Comparison of ENCODE assay signal across 22 mouse cellular contexts in the genomic region with DNA sequence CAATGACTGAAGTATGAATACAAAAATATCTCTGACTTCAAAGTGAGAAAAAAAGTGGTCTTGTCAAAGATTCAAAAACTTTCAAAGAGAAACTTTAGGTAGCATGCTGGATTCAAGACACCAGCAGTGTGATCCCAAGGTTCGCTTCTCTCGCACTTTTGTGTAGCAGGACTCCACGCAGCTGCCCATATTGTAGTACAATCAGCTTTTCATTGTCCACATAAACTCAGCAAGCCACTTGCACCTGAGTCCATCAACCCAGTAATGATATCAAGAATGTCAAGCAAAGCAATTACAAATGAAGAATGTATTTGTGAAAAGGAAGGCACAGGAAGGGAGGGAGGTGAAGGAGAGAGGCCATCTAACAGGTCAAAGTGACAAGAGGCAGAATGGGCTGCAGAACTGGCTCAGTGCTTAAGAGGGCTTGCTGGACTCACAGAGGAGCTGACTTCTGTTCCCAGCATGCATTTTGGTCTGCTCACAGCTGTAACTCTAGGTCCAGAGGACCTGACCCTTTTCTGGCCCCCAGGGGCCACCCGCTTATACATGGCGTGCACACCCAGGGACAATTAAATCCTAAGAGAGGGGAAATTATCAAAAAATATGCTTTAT. TPM values are rescaled to one million over a fixed set of nuclear protein-coding genes. Genes with fewer than 3 reads are reported as not detected.
DNase-seq lines count a peak whose midpoint lies in the region; ATAC-seq lines count a peak whose summit lies in the region.
"Had no signal": no experiment of that assay in that cellular context is flagged by ENCODE, and none has a peak within 500 bp of the region (broad histone marks: within the 10 kb centered on the region; RNA-seq: fewer than 3 reads in every experiment).

No protein-coding gene starts in this region.

- H3K4me1 ChIP-seq in hindbrain, embryonic 12.5 days: 0 out of 2 replicates have a peak, but pooled peaks cover 2% of the 10 kb centered on the region
- H3K4me1 ChIP-seq in hindbrain, embryonic 10.5 days (replicated peaks): no peaks in the 10 kb centered on the region
- no peaks in the 10 kb centered on the region for H3K4me1 ChIP-seq in neural tube, embryonic 12.5 days
- H3K4me1 ChIP-seq: embryonic facial prominence, embryonic 13.5 days; embryonic facial prominence, embryonic 15.5 days; forebrain, embryonic 10.5 days; forebrain, embryonic 12.5 days had no signal

- H3K9ac ChIP-seq in hindbrain, embryonic 12.5 days: no peak overlapping the region
- H3K9ac ChIP-seq in neural tube, embryonic 12.5 days: no peak overlapping the region
- H3K9ac ChIP-seq: embryonic facial prominence, embryonic 13.5 days; embryonic facial prominence, embryonic 15.5 days; forebrain, embryonic 12.5 days had no signal

- no peak overlapping the region for H3K27ac ChIP-seq in hindbrain, embryonic 12.5 days
- no peak overlapping the region for H3K27ac ChIP-seq in hindbrain, embryonic 10.5 days
- no peak overlapping the region for H3K27ac ChIP-seq in neural tube, embryonic 12.5 days
- H3K27ac ChIP-seq: embryonic facial prominence, embryonic 13.5 days; embryonic facial prominence, embryonic 15.5 days; forebrain, embryonic 10.5 days; forebrain, embryonic 12.5 days had no signal

- no peaks in the 10 kb centered on the region for H3K9me3 ChIP-seq in hindbrain, embryonic 12.5 days (replicated peaks)
- no peaks in the 10 kb centered on the region for H3K9me3 ChIP-seq in hindbrain, embryonic 10.5 days
- H3K9me3 ChIP-seq in neural tube, embryonic 12.5 days: no peaks in the 10 kb centered on the region
- H3K9me3 ChIP-seq: embryonic facial prominence, embryonic 13.5 days; embryonic facial prominence, embryonic 15.5 days; forebrain, embryonic 10.5 days; forebrain, embryonic 12.5 days had no signal

- no peak overlapping the region for H3K4me2 ChIP-seq in hindbrain, embryonic 12.5 days (replicated peaks)
- H3K4me2 ChIP-seq in neural tube, embryonic 12.5 days (replicated peaks): no peak overlapping the region
- H3K4me2 ChIP-seq: embryonic facial prominence, embryonic 13.5 days; embryonic facial prominence, embryonic 15.5 days; forebrain, embryonic 12.5 days had no signal

- no peaks in the 10 kb centered on the region for H3K36me3 ChIP-seq in hindbrain, embryonic 12.5 days
- no peaks in the 10 kb centered on the region for H3K36me3 ChIP-seq in hindbrain, embryonic 10.5 days
- H3K36me3 ChIP-seq in neural tube, embryonic 12.5 days: no peaks in the 10 kb centered on the region
- H3K36me3 ChIP-seq: embryonic facial prominence, embryonic 13.5 days; embryonic facial prominence, embryonic 15.5 days; forebrain, embryonic 10.5 days; forebrain, embryonic 12.5 days had no signal

- ATAC-seq in hindbrain, embryonic 12.5 days (ENCODE audit: low FRiP score): peak; percentile 61
- peak; percentile 29; the same call in 1 of the 2 replicates for ATAC-seq in neural tube, embryonic 12.5 days (ENCODE audit: low FRiP score, low read depth)
- ATAC-seq: forebrain, embryonic 14.5 days; forebrain, embryonic 16.5 days had no signal

- H3K27me3 ChIP-seq in hindbrain, embryonic 12.5 days: no peaks in the 10 kb centered on the region
- H3K27me3 ChIP-seq in hindbrain, embryonic 10.5 days (ENCODE audit: insufficient read depth, poor library complexity, severe bottlenecking): no peaks in the 10 kb centered on the region
- H3K27me3 ChIP-seq in neural tube, embryonic 12.5 days (replicated peaks): no peaks in the 10 kb centered on the region
- H3K27me3 ChIP-seq: embryonic facial prominence, embryonic 13.5 days; embryonic facial prominence, embryonic 15.5 days; forebrain, embryonic 12.5 days had no signal

- no peak for DNase-seq in hindbrain, embryonic 10.5 days (ENCODE audit: low spot score)
- no peak for DNase-seq in neural tube, embryonic 10.5 days (ENCODE audit: extremely low spot score, low spot score)
- DNase-seq in spleen, postnatal 14 days (ENCODE audit: low spot score in 2 of 2): no peak
- DNase-seq: adrenal gland, adult 2 months; adrenal gland, postnatal 10 days; adrenal gland, postnatal 25 days; cerebellum, adult 11 months; cerebellum, adult 18-20 months; cerebellum, adult 8-10 months; cerebellum, adult 9-11 months; cerebellum, postnatal 14 days; cerebellum, postnatal 36 days; embryo, embryonic 11 days had no signal

- 78% methylated on average over 5 of the region's 5 CpGs for WGBS in hindbrain, embryonic 12.5 days
- WGBS in hindbrain, embryonic 10.5 days: 85% methylated on average over 5 of the region's 5 CpGs
- WGBS in neural tube, embryonic 12.5 days: 77% methylated on average over 5 of the region's 5 CpGs

- H3K4me3 ChIP-seq in hindbrain, embryonic 12.5 days: no peak overlapping the region
- no peak overlapping the region for H3K4me3 ChIP-seq in hindbrain, embryonic 10.5 days
- no peak overlapping the region for H3K4me3 ChIP-seq in neural tube, embryonic 12.5 days
- H3K4me3 ChIP-seq: embryonic facial prominence, embryonic 13.5 days; embryonic facial prominence, embryonic 15.5 days; erythroblast, embryonic 14.5 days; forebrain, embryonic 10.5 days; forebrain, embryonic 12.5 days had no signal

RNA-seq across cellular contexts. Expression of a gene that starts 7.8 kb away (rescaled TPM):
- 0.85 and 2.1 TPM in 2 replicates for polyA plus RNA-seq in hindbrain, embryonic 12.5 days (2016; fragmentation: Nextera tagmentation; extraction: Ambion mirVana)
- 0.39 and 0.77 TPM in 2 replicates for polyA plus RNA-seq in hindbrain, embryonic 10.5 days (2016; fragmentation: Nextera tagmentation; extraction: Ambion mirVana)
- polyA plus RNA-seq in neural tube, embryonic 12.5 days (2016; fragmentation: Nextera tagmentation; extraction: Ambion mirVana): 0.98 and 1.2 TPM in 2 replicates
- polyA plus RNA-seq: erythroblast, embryonic 14.5 days had no signal
